Mouse (Mus musculus) CD4-positive, CD25-positive, alpha-beta regulatory T cell (primary cell): ENCODE measurements around the gene 3110001I22Rik. TPM values are rescaled to one million over a fixed set of nuclear protein-coding genes. Genes with fewer than 3 reads are reported as not detected.

Source experiments
- polyA plus RNA-seq: library from polyadenylated mRNA; unstranded; fragments of 100-300 nt; shearing (Covaris generic); gene quantifications from one replicate; pipeline ENCODE4 v1.2.1, GENCODE M21; 2017

Gene 3110001I22Rik
- 8.3 TPM for polyA plus RNA-seq

DNA sequence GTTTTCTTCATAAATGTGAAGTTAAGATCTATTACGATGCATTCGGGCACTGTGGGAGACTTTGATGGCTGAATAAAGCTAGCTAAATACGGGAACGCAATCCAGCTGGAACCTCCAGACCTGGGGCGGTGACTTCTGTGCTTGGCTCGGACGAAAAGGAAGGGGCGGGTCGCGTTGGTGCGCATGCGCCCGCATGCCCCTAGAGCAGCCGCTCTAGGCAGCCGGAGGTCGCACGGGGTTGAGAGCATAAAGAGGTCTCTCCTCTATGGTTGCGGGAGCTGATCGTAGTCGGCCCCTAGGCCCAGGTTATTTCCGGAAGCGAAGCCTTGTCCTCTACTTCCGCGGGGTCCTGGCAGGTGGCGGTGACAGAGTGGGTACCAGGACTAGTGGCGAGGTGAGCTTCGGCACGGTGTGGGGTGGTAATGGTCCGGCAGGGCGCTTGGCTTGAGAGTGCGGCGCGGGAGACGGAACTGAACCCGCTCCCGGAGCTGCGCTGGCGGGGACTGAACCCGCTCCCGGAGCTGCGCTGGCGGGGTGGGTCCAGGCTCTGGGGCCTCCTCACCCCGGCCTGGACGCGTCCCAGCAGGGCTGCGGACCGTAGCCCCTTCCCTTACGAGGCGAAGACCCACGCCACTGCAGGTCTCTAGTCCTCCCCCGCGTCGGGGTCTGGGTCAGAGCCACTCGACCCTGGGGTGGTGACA, at the start of gene 3110001I22Rik, which contains the start of gene Bfar:
Gene 3110001I22Rik (plus strand): TSS at position 245 of the 701 bp plus-strand sequence.
Gene Bfar (plus strand): TSS at position 174 of the 701 bp plus-strand sequence.

DNA sequence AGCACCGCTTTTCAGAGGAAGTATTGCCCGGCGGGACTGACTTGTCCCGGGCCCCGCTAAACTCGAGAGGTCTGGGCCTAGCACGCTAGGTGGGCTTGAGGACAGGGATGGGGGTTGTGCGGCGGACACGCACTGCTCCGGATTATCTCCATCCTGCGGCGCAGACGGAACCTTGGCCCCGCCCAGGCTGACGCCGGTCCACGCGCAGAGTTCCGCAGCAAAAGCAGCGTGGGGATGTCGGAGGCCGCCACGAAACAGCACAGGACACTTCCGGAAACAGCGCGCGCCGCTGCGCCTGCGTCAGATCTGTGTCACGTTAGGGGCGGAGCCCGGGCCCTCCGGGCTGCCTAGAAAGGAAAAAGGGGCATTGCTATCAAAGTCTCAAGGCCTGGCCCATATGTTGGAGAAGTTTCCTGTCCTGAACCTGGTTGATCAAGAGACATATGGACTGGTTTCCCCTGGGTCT, 3.8 kb upstream of the 3110001I22Rik start, which contains the start of gene Parn:
Gene Parn (minus strand): TSS at position 293 of the 466 bp plus-strand sequence.

Other genes starting within 250 kb of the 3110001I22Rik start
- 57.3 TPM for gene Parn, start 3.8 kb upstream of the 3110001I22Rik start, polyA plus RNA-seq
- 56.4 TPM for gene Bfar, start 71 bp upstream of the 3110001I22Rik start, polyA plus RNA-seq
- gene Pla2g10, start 59.1 kb downstream of the 3110001I22Rik start, polyA plus RNA-seq: 0.56 TPM
- gene Rrn3, start 108.8 kb downstream of the 3110001I22Rik start, polyA plus RNA-seq: 39.5 TPM
- 179 TPM for gene Ntan1, start 146.9 kb downstream of the 3110001I22Rik start, polyA plus RNA-seq
- 57.3 TPM for gene Pdxdc1, start 231.2 kb downstream of the 3110001I22Rik start, polyA plus RNA-seq
- 0.50 TPM for gene Mpv17l, start 231.2 kb downstream of the 3110001I22Rik start, polyA plus RNA-seq